Mouse (Mus musculus): ENCODE data around the gene Dynlrb2. TPM values are rescaled to one million over a fixed set of nuclear protein-coding genes. Genes with fewer than 3 reads are reported as not detected.
A peak's percentile ranks its signal among the peaks of the same experiment; 100 is the strongest.

The Dynlrb2 gene
- total RNA-seq (2014; rRNA removed) (8.0 and 13.0 TPM in 2 replicates), polyA plus RNA-seq (2015; fragmentation: Nextera tagmentation; extraction: Ambion mirVana) (29.0 and 35.0 TPM in 2 replicates)

DNA sequence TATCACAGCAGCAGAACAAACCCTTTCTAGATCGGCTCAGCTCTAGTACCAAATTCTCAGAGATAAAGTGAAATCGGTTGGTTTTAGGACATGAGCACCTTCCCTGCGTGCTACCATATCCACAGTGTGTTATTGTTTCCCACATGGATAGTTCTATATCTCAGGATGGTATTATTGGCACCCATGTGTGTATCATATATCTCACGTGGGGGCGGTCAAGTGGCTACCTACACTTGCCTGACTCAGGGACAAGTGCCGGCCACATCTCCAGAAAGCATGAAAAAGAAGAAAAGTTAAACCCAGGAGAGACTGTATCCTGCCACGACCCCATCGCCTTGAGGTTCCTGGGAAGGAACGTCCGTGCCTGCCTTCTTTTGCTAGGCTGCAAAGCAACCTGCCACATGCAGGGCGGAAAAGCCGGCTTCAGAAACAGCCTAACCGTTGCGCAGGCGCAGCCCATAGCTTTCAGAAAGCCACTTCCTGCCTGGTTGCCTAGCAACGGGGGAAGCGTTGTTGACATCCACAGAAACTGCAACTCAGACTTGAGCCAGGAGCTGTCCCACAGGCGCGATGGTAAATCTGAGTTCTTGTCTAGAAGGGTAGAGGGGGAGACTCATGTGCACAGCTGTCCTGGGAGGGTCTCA, at the start of gene Dynlrb2:
Dynlrb2 (plus strand) TSS at position 498 of the 644 bp plus-strand sequence.
- TF ChIP-seq CTCF (IDR thresholded peaks at IDR 0.05; ENCODE audit: low read depth), result peak; percentile 43; the same call in 1 of the 2 replicates
- H3K27me3 ChIP-seq (ENCODE audit: insufficient read depth, low read length), result no peaks in the 10 kb centered on the region
- DNase-seq (peak; percentile 98), ATAC-seq (peak; percentile 99)
- H3K9me3 ChIP-seq (ENCODE audit: low read length), result no peaks in the 10 kb centered on the region
- H3K4me2 ChIP-seq (ENCODE audit: low read depth), result peak within 1 kb of the TSS; percentile 68
- peaks cover 6% of the 10 kb centered on the region; the same call in 1 of the 2 replicates for H3K4me1 ChIP-seq (ENCODE audit: insufficient read depth)
- 6% methylated on average over 19 of the region's 19 CpGs for WGBS
- H3K27ac ChIP-seq (ENCODE audit: low read depth, low read length), result 0 out of 2 replicates have a peak within 1 kb of the TSS, but pooled peaks have one; percentile 40
- peak within 1 kb of the TSS; percentile 47 for H3K9ac ChIP-seq
- peak within 1 kb of the TSS; percentile 41 for H3K4me3 ChIP-seq (ENCODE audit: low read depth, low read length)
- no peaks in the 10 kb centered on the region for H3K36me3 ChIP-seq (ENCODE audit: insufficient read depth)

GRCm38 (mm10) chr8:116458569-116458968, 46.2 kb upstream of the Dynlrb2 start:
- ATAC-seq (no peak), DNase-seq (no peak)
- H3K27ac ChIP-seq (ENCODE audit: low read depth, low read length), result no peak overlapping the region
- H3K9ac ChIP-seq, result no peak overlapping the region
- no peak for TF ChIP-seq CTCF (IDR thresholded peaks at IDR 0.05; ENCODE audit: low read depth)
- WGBS, result 81% methylated on average over 11 of the region's 11 CpGs
- no peak overlapping the region for H3K4me3 ChIP-seq (ENCODE audit: low read depth, low read length)
- H3K36me3 ChIP-seq (ENCODE audit: insufficient read depth), result no peaks in the 10 kb centered on the region
- no peak overlapping the region for H3K4me2 ChIP-seq (ENCODE audit: low read depth)
- H3K27me3 ChIP-seq (ENCODE audit: insufficient read depth, low read length), result no peaks in the 10 kb centered on the region
- no peaks in the 10 kb centered on the region for H3K9me3 ChIP-seq (ENCODE audit: low read length)
- no peaks in the 10 kb centered on the region for H3K4me1 ChIP-seq (ENCODE audit: insufficient read depth)

DNA sequence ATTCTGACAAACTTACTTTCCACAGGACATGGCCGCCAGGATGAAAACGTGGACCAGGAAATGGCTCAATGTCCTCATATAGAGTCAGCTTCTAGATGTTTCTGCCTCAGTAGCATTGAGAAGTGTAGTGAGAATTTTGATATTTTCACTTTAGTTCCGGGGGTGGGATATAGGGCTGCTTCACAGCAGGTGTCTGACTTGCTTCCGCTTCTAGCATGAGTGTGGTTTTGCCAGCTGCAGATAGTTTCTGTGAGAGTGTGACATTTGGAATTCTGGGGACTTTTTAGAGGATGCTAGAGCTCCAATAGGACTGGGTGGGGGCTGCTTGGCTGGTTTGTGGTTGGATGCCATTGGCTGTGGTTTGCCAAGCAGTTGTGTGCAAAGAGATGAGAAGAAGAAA, 43.3 kb upstream of the Dynlrb2 start:
- TF ChIP-seq CTCF (IDR thresholded peaks at IDR 0.05; ENCODE audit: low read depth), result no peak
- Histone ChIP-seq H3K9ac (no peak overlapping the region), H3K36me3 (ENCODE audit: insufficient read depth) (no peaks in the 10 kb centered on the region), H3K27me3 (ENCODE audit: insufficient read depth, low read length) (no peaks in the 10 kb centered on the region), H3K4me2 (ENCODE audit: low read depth) (no peak overlapping the region), H3K9me3 (ENCODE audit: low read length) (no peaks in the 10 kb centered on the region), H3K4me1 (ENCODE audit: insufficient read depth) (no peaks in the 10 kb centered on the region), H3K4me3 (ENCODE audit: low read depth, low read length) (no peak overlapping the region), H3K27ac (ENCODE audit: low read depth, low read length) (no peak overlapping the region)
- DNase-seq (no peak), ATAC-seq (no peak)
- WGBS, result 85% methylated on average over 4 of the region's 4 CpGs

DNA sequence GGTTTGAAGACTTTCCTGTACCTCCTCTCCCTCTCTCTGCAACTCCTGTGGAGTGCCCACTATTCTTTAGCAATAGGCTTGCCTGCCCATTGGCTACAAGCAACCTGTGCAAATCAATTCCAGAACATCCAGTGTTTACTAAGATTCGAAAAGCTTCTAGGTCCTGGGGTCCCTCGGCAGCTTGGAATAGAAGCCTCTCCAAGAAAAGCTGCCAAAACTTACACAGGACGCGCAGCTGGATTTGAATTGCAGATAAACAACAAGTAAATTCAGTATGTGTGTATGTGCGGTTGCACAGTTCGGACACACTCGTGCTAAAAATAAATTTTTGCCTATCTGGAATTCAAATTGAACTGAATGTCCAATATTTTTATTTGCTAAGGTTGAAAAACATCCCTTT, 38.2 kb upstream of the Dynlrb2 start:
- DNase-seq (no peak), ATAC-seq (no peak)
- H3K4me1 ChIP-seq (ENCODE audit: insufficient read depth), result no peaks in the 10 kb centered on the region
- no peaks in the 10 kb centered on the region for H3K9me3 ChIP-seq (ENCODE audit: low read length)
- no peaks in the 10 kb centered on the region for H3K36me3 ChIP-seq (ENCODE audit: insufficient read depth)
- no peak overlapping the region for H3K4me3 ChIP-seq (ENCODE audit: low read depth, low read length)
- no peak for TF ChIP-seq CTCF (IDR thresholded peaks at IDR 0.05; ENCODE audit: low read depth)
- no peak overlapping the region for H3K9ac ChIP-seq
- H3K4me2 ChIP-seq (ENCODE audit: low read depth), result no peak overlapping the region
- H3K27ac ChIP-seq (ENCODE audit: low read depth, low read length), result no peak overlapping the region
- H3K27me3 ChIP-seq (ENCODE audit: insufficient read depth, low read length), result no peaks in the 10 kb centered on the region
- WGBS, result 70% methylated on average over 7 of the region's 7 CpGs

DNA sequence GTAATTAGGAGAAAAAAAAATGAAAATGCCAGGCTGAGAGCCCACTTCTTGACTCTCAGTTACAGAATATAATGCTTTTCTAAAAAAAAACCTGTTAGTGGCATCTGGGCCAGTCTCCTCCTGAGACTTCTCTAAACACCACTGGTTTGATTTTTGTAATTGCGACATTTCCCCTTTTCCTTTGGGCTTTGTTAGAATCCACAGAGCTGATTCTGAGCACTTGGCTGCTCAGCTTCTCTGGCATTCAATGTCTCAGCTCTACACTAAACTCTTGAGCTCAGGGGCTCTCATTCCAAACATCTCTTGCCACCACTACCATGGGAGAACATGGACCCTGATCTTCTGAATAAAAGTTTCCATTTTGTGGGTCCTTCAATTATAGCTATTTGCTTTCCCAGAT, 37.7 kb upstream of the Dynlrb2 start:
- ATAC-seq, result no peak

GRCm38 (mm10) chr8:116477941-116478340, 26.8 kb upstream of the Dynlrb2 start:
- no peaks in the 10 kb centered on the region for H3K27me3 ChIP-seq (ENCODE audit: insufficient read depth, low read length)
- H3K4me2 ChIP-seq (ENCODE audit: low read depth), result no peak overlapping the region
- no peaks in the 10 kb centered on the region for H3K9me3 ChIP-seq (ENCODE audit: low read length)
- no peak overlapping the region for H3K9ac ChIP-seq
- H3K4me1 ChIP-seq (ENCODE audit: insufficient read depth), result no peaks in the 10 kb centered on the region
- DNase-seq (no peak), ATAC-seq (no peak)
- 87% methylated on average over 9 of the region's 9 CpGs for WGBS
- H3K36me3 ChIP-seq (ENCODE audit: insufficient read depth), result no peaks in the 10 kb centered on the region
- H3K27ac ChIP-seq (ENCODE audit: low read depth, low read length), result no peak overlapping the region
- no peak for TF ChIP-seq CTCF (IDR thresholded peaks at IDR 0.05; ENCODE audit: low read depth)
- no peak overlapping the region for H3K4me3 ChIP-seq (ENCODE audit: low read depth, low read length)

More for the DNA sequence above, 37.7 kb upstream of the Dynlrb2 start:
- DNase-seq, result no peak
- Histone ChIP-seq H3K27me3 (ENCODE audit: insufficient read depth, low read length) (no peaks in the 10 kb centered on the region), H3K4me2 (ENCODE audit: low read depth) (no peak overlapping the region), H3K9me3 (ENCODE audit: low read length) (no peaks in the 10 kb centered on the region), H3K4me1 (ENCODE audit: insufficient read depth) (no peaks in the 10 kb centered on the region), H3K9ac (no peak overlapping the region), H3K36me3 (ENCODE audit: insufficient read depth) (no peaks in the 10 kb centered on the region), H3K27ac (ENCODE audit: low read depth, low read length) (no peak overlapping the region), H3K4me3 (ENCODE audit: low read depth, low read length) (no peak overlapping the region)
- no peak for TF ChIP-seq CTCF (IDR thresholded peaks at IDR 0.05; ENCODE audit: low read depth)
- 91% methylated on average over 1 of the region's 1 CpGs for WGBS

DNA sequence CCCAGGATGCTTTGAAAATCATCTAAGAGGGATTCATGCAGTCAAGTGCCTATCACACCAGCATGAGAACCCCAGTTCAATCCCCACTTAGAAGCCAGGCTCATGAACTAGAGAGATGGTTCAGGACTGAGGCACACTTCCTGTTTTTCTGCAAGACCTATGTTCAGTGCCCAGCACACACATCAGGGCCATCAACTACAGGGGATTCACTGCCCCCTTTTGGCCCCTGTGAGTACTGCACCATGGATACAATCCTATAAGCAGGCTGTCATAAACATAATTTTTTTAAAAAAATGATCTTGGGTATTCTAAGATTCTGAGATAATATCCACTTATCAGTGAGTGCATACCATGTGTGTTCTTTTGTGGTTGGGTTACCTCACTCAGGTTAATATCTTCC, 26.1 kb upstream of the Dynlrb2 start:
- Histone ChIP-seq H3K9me3 (ENCODE audit: low read length) (no peaks in the 10 kb centered on the region), H3K27ac (ENCODE audit: low read depth, low read length) (no peak overlapping the region), H3K36me3 (ENCODE audit: insufficient read depth) (no peaks in the 10 kb centered on the region), H3K4me2 (ENCODE audit: low read depth) (no peak overlapping the region), H3K4me1 (ENCODE audit: insufficient read depth) (no peaks in the 10 kb centered on the region), H3K4me3 (ENCODE audit: low read depth, low read length) (no peak overlapping the region), H3K27me3 (ENCODE audit: insufficient read depth, low read length) (no peaks in the 10 kb centered on the region), H3K9ac (no peak overlapping the region)
- no peak for ATAC-seq
- no peak for DNase-seq
- TF ChIP-seq CTCF (IDR thresholded peaks at IDR 0.05; ENCODE audit: low read depth), result no peak

Data from forebrain, postnatal 0 days (tissue).